Comparison of ENCODE assay signal across 10 mouse cellular contexts in the genomic region with DNA sequence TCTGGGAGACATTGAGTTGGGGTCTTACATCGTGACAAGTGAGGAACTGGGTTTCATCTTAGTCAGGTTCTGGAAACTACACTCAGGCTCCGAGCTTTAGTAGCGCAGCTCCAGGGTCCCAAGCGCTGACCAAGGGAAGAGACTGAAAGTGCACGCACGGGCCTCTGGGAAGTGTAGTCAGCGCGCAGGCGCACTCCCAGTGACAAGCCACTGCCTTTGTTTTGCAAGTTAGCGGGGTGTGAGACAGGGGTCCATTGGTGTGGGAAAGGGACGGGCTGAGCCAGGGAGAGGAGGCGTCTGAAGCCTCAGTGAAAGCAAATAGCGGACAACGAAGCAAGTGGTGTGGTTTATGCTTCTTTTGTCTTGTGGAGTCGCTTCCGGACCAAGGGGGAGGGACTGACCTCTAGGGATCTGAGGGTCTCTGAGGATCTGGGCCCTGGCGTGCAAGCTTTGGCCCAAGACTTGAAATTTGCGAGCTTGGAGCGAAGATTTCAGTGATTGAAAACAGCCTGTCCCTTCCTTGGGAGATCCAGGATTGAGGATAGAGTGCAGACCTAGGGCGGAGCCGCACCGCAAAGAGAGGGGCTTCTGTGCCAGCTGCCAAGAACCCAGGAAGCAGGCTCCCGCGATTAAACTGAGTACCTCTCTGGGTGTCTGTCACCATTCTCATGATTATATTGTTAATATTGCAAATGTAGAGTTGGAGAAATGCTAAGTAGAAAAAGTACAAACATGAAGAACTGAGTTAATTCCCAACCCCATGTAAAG. TPM values are rescaled to one million over a fixed set of nuclear protein-coding genes. Genes with fewer than 3 reads are reported as not detected.
DNase-seq lines count a peak whose midpoint lies in the region; ATAC-seq and TF ChIP-seq lines count a peak whose summit lies in the region.
"Had no signal": no experiment of that assay in that cellular context is flagged by ENCODE, and none has a peak within 500 bp of the region (broad histone marks: within the 10 kb centered on the region; RNA-seq: fewer than 3 reads in every experiment).

No protein-coding gene starts in this region.

- H3K4me1 ChIP-seq in intestine, embryonic 14.5 days (replicated peaks; ENCODE audit: control insufficient read depth, insufficient read depth, low read length), result no peaks in the 10 kb centered on the region
- H3K4me1 ChIP-seq in intestine, postnatal 0 days (replicated peaks; ENCODE audit: control insufficient read depth, insufficient read depth, low read length), result no peaks in the 10 kb centered on the region
- H3K4me1 ChIP-seq in brown adipose tissue, adult 24 weeks (ENCODE audit: control insufficient read depth, insufficient read depth, insufficient read length, low read length), result no peaks in the 10 kb centered on the region
- no peaks in the 10 kb centered on the region for H3K4me1 ChIP-seq in hindbrain, embryonic 13.5 days (replicated peaks)
- no peaks in the 10 kb centered on the region for H3K4me1 ChIP-seq in neural tube, embryonic 13.5 days (replicated peaks)

- H3K27me3 ChIP-seq in intestine, embryonic 14.5 days (replicated peaks; ENCODE audit: control insufficient read depth, insufficient read depth, low read length), result no peaks in the 10 kb centered on the region
- H3K27me3 ChIP-seq in intestine, postnatal 0 days (replicated peaks; ENCODE audit: control insufficient read depth, insufficient read depth, low read length), result no peaks in the 10 kb centered on the region
- no peaks in the 10 kb centered on the region for H3K27me3 ChIP-seq in hindbrain, embryonic 13.5 days
- no peaks in the 10 kb centered on the region for H3K27me3 ChIP-seq in neural tube, embryonic 13.5 days

- peak overlapping the region; percentile 4; the same call in 1 of the 2 replicates for H3K4me2 ChIP-seq in intestine, embryonic 14.5 days (ENCODE audit: low read length)
- H3K4me2 ChIP-seq in intestine, postnatal 0 days (replicated peaks; ENCODE audit: low read depth), result no peak overlapping the region
- H3K4me2 ChIP-seq in hindbrain, embryonic 13.5 days, result peak overlapping the region; percentile 18; the same call in 1 of the 2 replicates
- peak overlapping the region; percentile 36 for H3K4me2 ChIP-seq in neural tube, embryonic 13.5 days

- no peak overlapping the region for H3K4me3 ChIP-seq in intestine, embryonic 14.5 days (ENCODE audit: low read depth, low read length)
- H3K4me3 ChIP-seq in intestine, postnatal 0 days (ENCODE audit: low read depth, low read length), result no peak overlapping the region
- H3K4me3 ChIP-seq in brown adipose tissue, adult 24 weeks (ENCODE audit: insufficient read depth, low read depth, low read length), result peak overlapping the region; percentile 43
- no peak overlapping the region for H3K4me3 ChIP-seq in hindbrain, embryonic 13.5 days
- H3K4me3 ChIP-seq in neural tube, embryonic 13.5 days, result peak overlapping the region; percentile 13; the same call in 1 of the 2 replicates

- 69% methylated on average over 24 of the region's 24 CpGs for WGBS in intestine, embryonic 14.5 days
- 71% methylated on average over 24 of the region's 24 CpGs for WGBS in intestine, postnatal 0 days
- 79% methylated on average over 24 of the region's 24 CpGs for WGBS in hindbrain, embryonic 13.5 days
- WGBS in neural tube, embryonic 13.5 days, result 66% methylated on average over 24 of the region's 24 CpGs

- no peak overlapping the region for H3K27ac ChIP-seq in intestine, embryonic 14.5 days (ENCODE audit: low read depth)
- H3K27ac ChIP-seq in intestine, postnatal 0 days (ENCODE audit: low read depth, low read length), result no peak overlapping the region
- no peak overlapping the region for H3K27ac ChIP-seq in brown adipose tissue, adult 24 weeks (replicated peaks; ENCODE audit: low read depth, low read length)
- H3K27ac ChIP-seq in hindbrain, embryonic 13.5 days, result peak overlapping the region; percentile 10; the same call in 1 of the 2 replicates
- 0 out of 2 replicates have a peak overlapping the region, but pooled peaks have one; percentile 42 for H3K27ac ChIP-seq in neural tube, embryonic 13.5 days (replicated peaks)

- no peak overlapping the region for H3K9ac ChIP-seq in intestine, embryonic 14.5 days (ENCODE audit: low read length)
- H3K9ac ChIP-seq in intestine, postnatal 0 days (ENCODE audit: low read depth, low read length), result no peak overlapping the region
- no peak overlapping the region for H3K9ac ChIP-seq in hindbrain, embryonic 13.5 days
- H3K9ac ChIP-seq in neural tube, embryonic 13.5 days, result no peak overlapping the region

- 0 out of 2 replicates have a peak, but pooled peaks cover 4% of the 10 kb centered on the region for H3K9me3 ChIP-seq in intestine, embryonic 14.5 days (ENCODE audit: control insufficient read depth, low read length)
- H3K9me3 ChIP-seq in intestine, postnatal 0 days (ENCODE audit: control insufficient read depth), result no peaks in the 10 kb centered on the region
- peaks cover 12% of the 10 kb centered on the region for H3K9me3 ChIP-seq in hindbrain, embryonic 13.5 days
- H3K9me3 ChIP-seq in neural tube, embryonic 13.5 days, result peaks cover 4% of the 10 kb centered on the region; the same call in 1 of the 2 replicates

- ATAC-seq in intestine, embryonic 14.5 days (replicated peaks; ENCODE audit: low FRiP score, low TSS enrichment, low read depth), result no peak
- no peak for ATAC-seq in intestine, postnatal 0 days
- peak; percentile 63 for ATAC-seq in hindbrain, embryonic 13.5 days (ENCODE audit: low FRiP score)
- peak; percentile 59; the same call in 1 of the 2 replicates for ATAC-seq in neural tube, embryonic 13.5 days (ENCODE audit: low read depth)

- TF ChIP-seq CTCF in intestine, postnatal 0 days (IDR thresholded peaks at IDR 0.05; ENCODE audit: low read depth), result no peak

- no peaks in the 10 kb centered on the region for H3K36me3 ChIP-seq in intestine, embryonic 14.5 days (ENCODE audit: control insufficient read depth, insufficient read depth, low read length)
- no peaks in the 10 kb centered on the region for H3K36me3 ChIP-seq in intestine, postnatal 0 days (ENCODE audit: control insufficient read depth, insufficient read depth)
- peaks cover 6% of the 10 kb centered on the region; the same call in 1 of the 2 replicates for H3K36me3 ChIP-seq in hindbrain, embryonic 13.5 days
- no peaks in the 10 kb centered on the region for H3K36me3 ChIP-seq in neural tube, embryonic 13.5 days

- no peak for DNase-seq in intestine, embryonic 14.5 days (ENCODE audit: low spot score)
- no peak for DNase-seq in adrenal gland, adult 2 months
- DNase-seq in spleen, adult 12 weeks (ENCODE audit: low spot score), result no peak
- no peak for DNase-seq in gastrocnemius, adult 8-10 months (ENCODE audit: low spot score in 2 of 2)
- DNase-seq: layer of hippocampus, adult 9-11 months had no signal

RNA-seq across cellular contexts. Expression of gene Vmn2r56, which starts 14.8 kb away (rescaled TPM):
- polyA plus RNA-seq in intestine, embryonic 14.5 days (2014; fragmentation: Nextera tagmentation; extraction: Ambion mirVana), result not detected in 2 replicates
- not detected in 2 replicates for polyA plus RNA-seq in intestine, postnatal 0 days (2015; fragmentation: Nextera tagmentation; extraction: Ambion mirVana)
- not detected in 2 replicates for polyA plus RNA-seq in brown adipose tissue, adult 24 weeks (2012; ENCODE audit: insufficient read depth, insufficient read length, missing spikeins)
- not detected in 2 replicates for polyA plus RNA-seq in hindbrain, embryonic 13.5 days (2015; fragmentation: Nextera tagmentation; extraction: Ambion mirVana)
- not detected in 2 replicates for polyA plus RNA-seq in neural tube, embryonic 13.5 days (2015; fragmentation: Nextera tagmentation; extraction: Ambion mirVana)
- total RNA-seq in adrenal gland, adult 2 months (2021), result not detected
- polyA plus RNA-seq in adrenal gland, adult 2 months (2012; rRNA removed), result not detected in 2 replicates
- total RNA-seq in gastrocnemius, adult 8-10 months (2022), result not detected
- total RNA-seq: neutrophil, adult 5-6 weeks had no signal

RNA-seq across cellular contexts. Expression of gene Zscan18, which starts 53.8 kb away (rescaled TPM):
- polyA plus RNA-seq in intestine, embryonic 14.5 days (2014; fragmentation: Nextera tagmentation; extraction: Ambion mirVana), result 7.6 and 8.4 TPM in 2 replicates
- polyA plus RNA-seq in intestine, postnatal 0 days (2015; fragmentation: Nextera tagmentation; extraction: Ambion mirVana), result 0.77 and 1.1 TPM in 2 replicates
- not detected in 2 replicates for polyA plus RNA-seq in brown adipose tissue, adult 24 weeks (2012; ENCODE audit: insufficient read depth, insufficient read length, missing spikeins)
- polyA plus RNA-seq in hindbrain, embryonic 13.5 days (2015; fragmentation: Nextera tagmentation; extraction: Ambion mirVana), result 20.1 and 22.9 TPM in 2 replicates
- 16.7 and 18.5 TPM in 2 replicates for polyA plus RNA-seq in neural tube, embryonic 13.5 days (2015; fragmentation: Nextera tagmentation; extraction: Ambion mirVana)
- 1 to 10 TPM; 3.8 TPM for total RNA-seq in adrenal gland, adult 2 months (2021)
- 1.4 and 2.3 TPM in 2 replicates for polyA plus RNA-seq in adrenal gland, adult 2 months (2012; rRNA removed)
- total RNA-seq in gastrocnemius, adult 8-10 months (2022), result 1 to 10 TPM in 2 of 4 experiments, under 1 TPM in 2; 0.46 to 1.3 (median 0.86) TPM

Comparison
In these comparisons a context has a peak if more than half of its experiments do, and no peak if none do; other contexts are left out.
1. ATAC-seq: peak in hindbrain, embryonic 13.5 days (single experiment) and neural tube, embryonic 13.5 days (single experiment); none in intestine, embryonic 14.5 days (single experiment) and intestine, postnatal 0 days (single experiment).
2. H3K27ac ChIP-seq: peak in hindbrain, embryonic 13.5 days (single experiment) and neural tube, embryonic 13.5 days (single experiment); none in intestine, embryonic 14.5 days (single experiment), intestine, postnatal 0 days (single experiment) and brown adipose tissue, adult 24 weeks (single experiment).
3. H3K4me3 ChIP-seq: peak in brown adipose tissue, adult 24 weeks (single experiment) and neural tube, embryonic 13.5 days (single experiment); none in intestine, embryonic 14.5 days (single experiment), intestine, postnatal 0 days (single experiment) and hindbrain, embryonic 13.5 days (single experiment).